Comparison of ENCODE assay signal across 21 mouse cellular contexts in genomic region chr15:30306437-30306836, GRCm38 (mm10).
DNase-seq lines count a peak whose midpoint lies in the region; ATAC-seq lines count a peak whose summit lies in the region.
"Had no signal": no experiment of that assay in that cellular context is flagged by ENCODE, and none has a peak within 500 bp of the region (broad histone marks: within the 10 kb centered on the region; RNA-seq: fewer than 3 reads in every experiment).

No protein-coding gene starts in this region.

- H3K27me3 ChIP-seq in forebrain, embryonic 16.5 days (replicated peaks; ENCODE audit: control insufficient read depth, insufficient read depth, low read length): no peaks in the 10 kb centered on the region
- H3K27me3 ChIP-seq: heart, embryonic 13.5 days; intestine, embryonic 15.5 days; limb, embryonic 15.5 days; neural tube, embryonic 13.5 days; Patski had no signal

- no peak overlapping the region for H3K9ac ChIP-seq in forebrain, embryonic 16.5 days (replicated peaks; ENCODE audit: low read depth, low read length)
- H3K9ac ChIP-seq: heart, embryonic 13.5 days; intestine, embryonic 15.5 days; limb, embryonic 15.5 days; neural tube, embryonic 13.5 days had no signal

- no peak overlapping the region for H3K27ac ChIP-seq in forebrain, embryonic 16.5 days (ENCODE audit: low read length)
- H3K27ac ChIP-seq: heart, embryonic 13.5 days; intestine, embryonic 15.5 days; left cerebral cortex, adult 2 months; limb, embryonic 15.5 days; neural tube, embryonic 13.5 days; stomach, postnatal 0 days had no signal

- peak; percentile 85 for ATAC-seq in frontal cortex, adult (ENCODE audit: low TSS enrichment)
- ATAC-seq in forebrain, embryonic 16.5 days: peak; percentile 79
- ATAC-seq: intestine, embryonic 15.5 days; Patski had no signal

- H3K4me2 ChIP-seq in forebrain, embryonic 16.5 days (ENCODE audit: low read length): no peak overlapping the region
- H3K4me2 ChIP-seq: heart, embryonic 13.5 days; intestine, embryonic 15.5 days; limb, embryonic 15.5 days; neural tube, embryonic 13.5 days had no signal

- no peak for DNase-seq in frontal cortex, postnatal 25 days (ENCODE audit: low spot score in 2 of 2)
- peak; percentile 30 for DNase-seq in layer of hippocampus, adult 9-11 months
- no peak for DNase-seq in layer of hippocampus, postnatal 10 days (ENCODE audit: low spot score in 2 of 2)
- peak; percentile 25 for DNase-seq in ZHBTc4 (ENCODE audit: low read depth, low spot score)
- DNase-seq in spleen, adult 18-20 months: no peak
- DNase-seq in spleen, postnatal 36 days (ENCODE audit: low spot score in 2 of 2): no peak
- DNase-seq: adrenal gland, postnatal 25 days; cerebellum, adult 8-10 months; heart, postnatal 4 days; kidney, postnatal 4 days; lung, postnatal 14 days; thymus, postnatal 25 days had no signal

- H3K4me1 ChIP-seq in forebrain, embryonic 16.5 days (replicated peaks; ENCODE audit: control insufficient read depth, insufficient read depth, low read length): no peaks in the 10 kb centered on the region
- H3K4me1 ChIP-seq: heart, embryonic 13.5 days; intestine, embryonic 15.5 days; limb, embryonic 15.5 days had no signal

- no peaks in the 10 kb centered on the region for H3K36me3 ChIP-seq in forebrain, embryonic 16.5 days (ENCODE audit: control insufficient read depth, insufficient read depth)
- H3K36me3 ChIP-seq: heart, embryonic 13.5 days; intestine, embryonic 15.5 days; limb, embryonic 15.5 days; neural tube, embryonic 13.5 days had no signal

- 69% methylated on average over 7 of the region's 7 CpGs for WGBS in forebrain, embryonic 16.5 days

- H3K4me3 ChIP-seq in forebrain, embryonic 16.5 days (replicated peaks; ENCODE audit: low read length): no peak overlapping the region
- H3K4me3 ChIP-seq: heart, embryonic 13.5 days; intestine, embryonic 15.5 days; left cerebral cortex, adult 2 months; limb, embryonic 15.5 days; neural tube, embryonic 13.5 days had no signal

- no peaks in the 10 kb centered on the region for H3K9me3 ChIP-seq in forebrain, embryonic 16.5 days (ENCODE audit: control insufficient read depth, low read length)
- H3K9me3 ChIP-seq: heart, embryonic 13.5 days; intestine, embryonic 15.5 days; limb, embryonic 15.5 days; neural tube, embryonic 13.5 days had no signal

Comparison
In these comparisons a context has a peak if more than half of its experiments do, and no peak if none do; other contexts are left out.
1. DNase-seq: peak in layer of hippocampus, adult 9-11 months (single experiment) and ZHBTc4 (single experiment); none in frontal cortex, postnatal 25 days (0 of 2), layer of hippocampus, postnatal 10 days (0 of 2), spleen, adult 18-20 months (0 of 2) and spleen, postnatal 36 days (0 of 2).